Mouse (Mus musculus): ENCODE data around the gene Dennd2c. TPM values are rescaled to one million over a fixed set of nuclear protein-coding genes. Genes with fewer than 3 reads are reported as not detected.
A peak's percentile ranks its signal among the peaks of the same experiment; 100 is the strongest.
"Not testable (repeated sequence)": the region's sequence is repeated elsewhere in the genome, so short reads cannot be mapped to it uniquely, and the experiment has no call there.

The Dennd2c gene
- polyA plus RNA-seq, 1 experiment from 2014 or later, result 8.5 TPM

- H3K9me3 ChIP-seq (ENCODE audit: control insufficient read depth, low read length), result no peaks in the 10 kb centered on the region
- H3K4me3 ChIP-seq (ENCODE audit: low read depth, low read length), result no peak overlapping the region
- H3K27me3 ChIP-seq (replicated peaks; ENCODE audit: control insufficient read depth, insufficient read depth, low read length), result no peaks in the 10 kb centered on the region
- ATAC-seq (ENCODE audit: low read depth), result no peak
- H3K9ac ChIP-seq (ENCODE audit: low read depth, low read length), result no peak overlapping the region
- DNase-seq (ENCODE audit: low spot score), result no peak
- 21% methylated on average over 5 of the region's 5 CpGs for WGBS
- no peaks in the 10 kb centered on the region for H3K4me1 ChIP-seq (ENCODE audit: control insufficient read depth, insufficient read depth, low read length)
- no peak overlapping the region for H3K27ac ChIP-seq (replicated peaks; ENCODE audit: low read depth, low read length)
- H3K4me2 ChIP-seq (ENCODE audit: low read depth, low read length), result no peak overlapping the region
- no peaks in the 10 kb centered on the region for H3K36me3 ChIP-seq (ENCODE audit: control insufficient read depth, insufficient read depth, low read length)
These were observed 105.3 kb downstream of the Dennd2c start for GRCm38 (mm10) chr3:103207749-103208148.

DNA sequence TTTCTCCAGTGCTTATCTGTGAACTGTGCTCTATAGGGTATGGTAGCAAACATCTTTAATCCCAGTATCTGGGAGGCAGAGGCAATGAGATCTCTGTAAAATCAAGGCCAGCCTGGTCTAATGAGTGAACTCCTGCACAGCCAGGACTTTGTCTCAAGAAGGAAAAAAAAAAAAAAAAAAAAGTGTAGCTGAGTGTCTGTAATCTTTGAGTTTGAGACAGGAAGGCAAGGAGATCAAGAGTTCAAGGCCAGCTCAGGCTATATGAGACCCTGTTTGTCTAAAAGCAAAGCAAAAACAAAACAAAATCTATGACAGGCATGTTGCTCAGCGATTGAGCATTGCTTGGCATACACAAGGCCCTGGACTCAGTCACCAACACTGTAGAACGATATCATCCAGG lies 105.8 kb downstream of the Dennd2c start:
- Histone ChIP-seq H3K4me3 (ENCODE audit: low read depth, low read length) (no peak overlapping the region), H3K4me1 (ENCODE audit: control insufficient read depth, insufficient read depth, low read length) (no peaks in the 10 kb centered on the region), H3K9me3 (ENCODE audit: control insufficient read depth, low read length) (no peaks in the 10 kb centered on the region), H3K4me2 (ENCODE audit: low read depth, low read length) (no peak overlapping the region), H3K36me3 (ENCODE audit: control insufficient read depth, insufficient read depth, low read length) (no peaks in the 10 kb centered on the region), H3K9ac (ENCODE audit: low read depth, low read length) (no peak overlapping the region), H3K27ac (replicated peaks; ENCODE audit: low read depth, low read length) (no peak overlapping the region), H3K27me3 (replicated peaks; ENCODE audit: control insufficient read depth, insufficient read depth, low read length) (no peaks in the 10 kb centered on the region)
- ATAC-seq (ENCODE audit: low read depth), result no peak
- WGBS, result 82% methylated on average over 2 of the region's 2 CpGs
- DNase-seq (ENCODE audit: low spot score), result no peak

DNA sequence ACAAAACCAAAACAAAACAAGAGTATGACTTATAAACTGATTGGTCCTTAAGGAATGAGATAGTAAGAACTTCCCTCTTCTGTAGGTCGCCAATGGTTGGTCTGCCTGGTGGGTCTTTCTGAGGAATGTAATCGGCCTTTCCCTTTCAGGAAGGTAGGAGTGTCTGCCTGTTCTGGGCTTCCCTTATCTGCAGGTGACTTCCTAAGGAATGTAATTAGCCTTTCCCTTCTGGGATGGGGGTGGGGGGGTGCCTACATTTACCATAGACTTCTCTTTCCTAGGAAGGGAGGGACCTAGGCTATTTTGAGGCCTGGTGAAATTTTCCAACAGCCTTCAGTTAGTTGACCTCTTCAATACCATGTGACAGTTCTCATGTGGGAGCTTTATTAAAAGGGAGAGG lies 108.7 kb downstream of the Dennd2c start:
- no peak overlapping the region for H3K4me2 ChIP-seq (ENCODE audit: low read depth, low read length)
- no peak overlapping the region for H3K27ac ChIP-seq (replicated peaks; ENCODE audit: low read depth, low read length)
- WGBS, result 78% methylated on average over 2 of the region's 2 CpGs
- no peaks in the 10 kb centered on the region for H3K9me3 ChIP-seq (ENCODE audit: control insufficient read depth, low read length)
- H3K36me3 ChIP-seq (ENCODE audit: control insufficient read depth, insufficient read depth, low read length), result no peaks in the 10 kb centered on the region
- no peak overlapping the region for H3K4me3 ChIP-seq (ENCODE audit: low read depth, low read length)
- no peaks in the 10 kb centered on the region for H3K4me1 ChIP-seq (ENCODE audit: control insufficient read depth, insufficient read depth, low read length)
- no peak for ATAC-seq (ENCODE audit: low read depth)
- DNase-seq (ENCODE audit: low spot score), result no peak
- no peaks in the 10 kb centered on the region for H3K27me3 ChIP-seq (replicated peaks; ENCODE audit: control insufficient read depth, insufficient read depth, low read length)
- H3K9ac ChIP-seq (ENCODE audit: low read depth, low read length), result no peak overlapping the region

- Histone ChIP-seq H3K4me3 (ENCODE audit: low read depth, low read length) (no peak overlapping the region), H3K27ac (replicated peaks; ENCODE audit: low read depth, low read length) (no peak overlapping the region), H3K9ac (ENCODE audit: low read depth, low read length) (no peak overlapping the region), H3K36me3 (ENCODE audit: control insufficient read depth, insufficient read depth, low read length) (no peaks in the 10 kb centered on the region), H3K27me3 (replicated peaks; ENCODE audit: control insufficient read depth, insufficient read depth, low read length) (no peaks in the 10 kb centered on the region), H3K9me3 (ENCODE audit: control insufficient read depth, low read length) (no peaks in the 10 kb centered on the region), H3K4me2 (ENCODE audit: low read depth, low read length) (no peak overlapping the region), H3K4me1 (ENCODE audit: control insufficient read depth, insufficient read depth, low read length) (no peaks in the 10 kb centered on the region)
- 74% methylated on average over 1 of the region's 1 CpGs for WGBS
- DNase-seq (ENCODE audit: low spot score), result no peak
- ATAC-seq (ENCODE audit: low read depth), result no peak
These were observed 109.7 kb downstream of the Dennd2c start for GRCm38 (mm10) chr3:103212142-103212541.

- Histone ChIP-seq H3K27ac (replicated peaks; ENCODE audit: low read depth, low read length) (no peak overlapping the region), H3K27me3 (replicated peaks; ENCODE audit: control insufficient read depth, insufficient read depth, low read length) (no peaks in the 10 kb centered on the region), H3K4me3 (ENCODE audit: low read depth, low read length) (no peak overlapping the region), H3K9ac (ENCODE audit: low read depth, low read length) (no peak overlapping the region), H3K4me2 (ENCODE audit: low read depth, low read length) (no peak overlapping the region), H3K4me1 (ENCODE audit: control insufficient read depth, insufficient read depth, low read length) (no peaks in the 10 kb centered on the region), H3K36me3 (ENCODE audit: control insufficient read depth, insufficient read depth, low read length) (no peaks in the 10 kb centered on the region), H3K9me3 (ENCODE audit: control insufficient read depth, low read length) (no peaks in the 10 kb centered on the region)
- WGBS, result 56% methylated on average over 5 of the region's 5 CpGs
- DNase-seq (ENCODE audit: low spot score), result peak; percentile 8
- ATAC-seq (ENCODE audit: low read depth), result no peak
These were observed 111.1 kb downstream of the Dennd2c start for GRCm38 (mm10) chr3:103213537-103213936.

DNA sequence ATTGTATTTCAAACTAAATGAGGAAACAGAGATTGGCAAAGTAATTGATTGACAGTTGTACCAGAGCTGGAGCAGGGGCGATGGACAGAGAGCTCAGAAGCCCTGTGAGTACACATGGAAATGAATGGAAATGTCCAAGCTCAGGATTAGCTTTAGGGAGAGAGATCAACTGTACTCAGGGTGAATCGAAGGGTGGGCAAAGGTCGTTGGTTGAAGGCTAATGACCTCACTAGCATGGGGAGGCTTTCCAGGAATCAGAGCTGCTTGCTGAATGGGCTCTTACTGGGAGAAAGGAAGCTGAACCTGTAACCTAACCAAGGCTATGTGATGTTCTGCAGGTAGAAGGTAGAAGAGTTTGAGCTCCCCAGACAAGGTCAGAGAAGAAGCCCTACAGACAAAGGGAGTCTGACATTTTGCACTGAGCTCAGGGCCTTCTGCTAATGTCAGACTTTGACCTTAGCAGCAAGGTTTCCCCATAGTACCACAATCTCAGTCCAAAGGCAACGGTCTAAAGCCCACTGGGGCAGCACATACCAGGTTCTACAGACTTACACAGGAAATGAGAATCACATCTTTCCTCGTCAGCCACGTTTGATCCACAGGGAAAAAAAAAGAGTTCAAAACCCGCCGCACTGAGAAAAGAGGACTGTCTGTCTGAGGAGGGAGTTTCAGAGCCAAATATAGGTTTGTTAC lies 112.3 kb downstream of the Dennd2c start:
- Histone ChIP-seq H3K9ac (ENCODE audit: low read depth, low read length) (no peak overlapping the region), H3K36me3 (ENCODE audit: control insufficient read depth, insufficient read depth, low read length) (no peaks in the 10 kb centered on the region), H3K4me1 (ENCODE audit: control insufficient read depth, insufficient read depth, low read length) (no peaks in the 10 kb centered on the region), H3K27ac (replicated peaks; ENCODE audit: low read depth, low read length) (no peak overlapping the region), H3K4me2 (ENCODE audit: low read depth, low read length) (no peak overlapping the region), H3K27me3 (replicated peaks; ENCODE audit: control insufficient read depth, insufficient read depth, low read length) (no peaks in the 10 kb centered on the region), H3K9me3 (ENCODE audit: control insufficient read depth, low read length) (no peaks in the 10 kb centered on the region), H3K4me3 (ENCODE audit: low read depth, low read length) (no peak overlapping the region)
- ATAC-seq (ENCODE audit: low read depth) (no peak), DNase-seq (ENCODE audit: low spot score) (no peak)
- 80% methylated on average over 8 of the region's 8 CpGs for WGBS

GRCm38 (mm10) chr3:103215399-103215798 lies 113.0 kb downstream of the Dennd2c start:
- WGBS, result 78% methylated on average over 8 of the region's 8 CpGs
- not testable (repeated sequence) for DNase-seq (ENCODE audit: low spot score); H3K27ac ChIP-seq (replicated peaks; ENCODE audit: low read depth, low read length); H3K27me3 ChIP-seq (replicated peaks; ENCODE audit: control insufficient read depth, insufficient read depth, low read length); H3K9ac ChIP-seq (ENCODE audit: low read depth, low read length); ATAC-seq (ENCODE audit: low read depth); H3K4me2 ChIP-seq (ENCODE audit: low read depth, low read length); H3K4me3 ChIP-seq (ENCODE audit: low read depth, low read length); H3K9me3 ChIP-seq (ENCODE audit: control insufficient read depth, low read length); H3K4me1 ChIP-seq (ENCODE audit: control insufficient read depth, insufficient read depth, low read length); H3K36me3 ChIP-seq (ENCODE audit: control insufficient read depth, insufficient read depth, low read length)

Other genes with a start within 250 kb of the Dennd2c start
- not detected in 2 replicates for gene Sycp1, start 166.5 kb upstream of the Dennd2c start, polyA plus RNA-seq (2014; fragmentation: Nextera tagmentation; extraction: Ambion mirVana)
- gene Nr1h5, start 138.5 kb upstream of the Dennd2c start, polyA plus RNA-seq (2014; fragmentation: Nextera tagmentation; extraction: Ambion mirVana), result 0.06 TPM in 1 of 2 replicates, not detected in the other
- 59.4 and 61.8 TPM in 2 replicates for gene Sike1, start 106.9 kb upstream of the Dennd2c start, polyA plus RNA-seq (2014; fragmentation: Nextera tagmentation; extraction: Ambion mirVana)
- 335 and 377 TPM in 2 replicates for gene Csde1, start 82.2 kb upstream of the Dennd2c start, polyA plus RNA-seq (2014; fragmentation: Nextera tagmentation; extraction: Ambion mirVana)
- gene Nras, start 44.3 kb upstream of the Dennd2c start, polyA plus RNA-seq (2014; fragmentation: Nextera tagmentation; extraction: Ambion mirVana), result 94.2 and 103 TPM in 2 replicates
- 14.4 and 23.9 TPM in 2 replicates for gene Ampd1, start 28.6 kb upstream of the Dennd2c start, polyA plus RNA-seq (2014; fragmentation: Nextera tagmentation; extraction: Ambion mirVana)
- 143 and 163 TPM in 2 replicates for gene Bcas2, start 69.1 kb downstream of the Dennd2c start, polyA plus RNA-seq (2014; fragmentation: Nextera tagmentation; extraction: Ambion mirVana)
- gene Trim33, start 176.7 kb downstream of the Dennd2c start, polyA plus RNA-seq (2014; fragmentation: Nextera tagmentation; extraction: Ambion mirVana), result 16.1 and 17.3 TPM in 2 replicates

All from embryonic facial prominence, embryonic 14.5 days (tissue).